Mouse (Mus musculus): ENCODE measurements at regions not wholly inside any gene's neighbourhood (a gene's known extent, or its start where the extent isn't known, plus 50 kb on each side); places are given as distances from the start of the nearest gene placed in this dataset.
A peak's percentile ranks its signal among the peaks of the same experiment; 100 is the strongest.

DNA sequence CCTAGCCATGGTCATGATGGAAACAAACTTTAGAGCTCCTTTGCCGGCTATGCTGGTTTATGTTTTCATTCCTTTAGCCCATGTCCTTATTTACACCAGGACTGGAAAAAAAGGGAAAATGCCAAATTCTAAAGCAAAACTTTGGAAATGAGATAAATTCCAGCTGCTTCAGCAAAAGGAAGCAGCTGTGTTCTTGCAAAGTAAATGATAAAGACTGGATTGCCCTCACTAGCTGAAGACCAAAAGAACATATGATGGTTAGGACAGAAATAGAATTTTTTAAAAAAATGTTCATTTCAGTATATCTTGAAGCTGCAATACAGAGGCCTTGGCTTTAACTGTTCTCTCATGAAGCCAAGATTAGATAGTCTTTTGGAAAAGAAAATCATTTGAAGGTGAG lies 179.6 kb upstream of the Gm11096 start:
- TF ChIP-seq EP300 (IDR thresholded peaks at IDR 0.05) (peak; percentile 40; the same call in 1 of the 2 replicates), CTCF (IDR thresholded peaks at IDR 0.05) (no peak)
